Mouse (Mus musculus): ENCODE results near the gene Rin2. TPM values are rescaled to one million over a fixed set of nuclear protein-coding genes. Genes with fewer than 3 reads are reported as not detected.

The Rin2 gene
- total RNA-seq, 2 experiments from 2014 or later = 39.7 to 53.6 TPM

GRCm38 (mm10) chr2:145855831-145856230 lies 180.8 kb downstream of the Rin2 start:
- no peak for ATAC-seq (ENCODE audit: poor library complexity, severe bottlenecking)

GRCm38 (mm10) chr2:145857864-145858263 lies 182.8 kb downstream of the Rin2 start:
- no peak for ATAC-seq (ENCODE audit: poor library complexity, severe bottlenecking)

- peak; percentile 71 for ATAC-seq (ENCODE audit: poor library complexity, severe bottlenecking)
Observed at GRCm38 (mm10) chr2:145859442-145859931, 184.5 kb downstream of the Rin2 start.

- ATAC-seq (ENCODE audit: poor library complexity, severe bottlenecking) = peak; percentile 85
Observed at GRCm38 (mm10) chr2:145859932-145860801, 185.2 kb downstream of the Rin2 start.

GRCm38 (mm10) chr2:145861193-145862123 lies 186.4 kb downstream of the Rin2 start:
- ATAC-seq (ENCODE audit: poor library complexity, severe bottlenecking) = no peak

GRCm38 (mm10) chr2:145862206-145862817 lies 187.3 kb downstream of the Rin2 start:
- no peak for ATAC-seq (ENCODE audit: poor library complexity, severe bottlenecking)

GRCm38 (mm10) chr2:145865344-145865743 lies 190.3 kb downstream of the Rin2 start:
- ATAC-seq (ENCODE audit: poor library complexity, severe bottlenecking) = no peak

GRCm38 (mm10) chr2:145866238-145866637 lies 191.2 kb downstream of the Rin2 start:
- no peak for ATAC-seq (ENCODE audit: poor library complexity, severe bottlenecking)

GRCm38 (mm10) chr2:145866695-145867449 lies 191.9 kb downstream of the Rin2 start:
- peak; percentile 43 for ATAC-seq (ENCODE audit: poor library complexity, severe bottlenecking)

- ATAC-seq (ENCODE audit: poor library complexity, severe bottlenecking) = no peak
Observed at GRCm38 (mm10) chr2:145871308-145871707, 196.3 kb downstream of the Rin2 start.

GRCm38 (mm10) chr2:145872099-145872498 lies 197.1 kb downstream of the Rin2 start:
- no peak for ATAC-seq (ENCODE audit: poor library complexity, severe bottlenecking)

- ATAC-seq (ENCODE audit: poor library complexity, severe bottlenecking) = no peak
Observed at GRCm38 (mm10) chr2:145873953-145874352, 198.9 kb downstream of the Rin2 start.

- no peak for ATAC-seq (ENCODE audit: poor library complexity, severe bottlenecking)
Observed at GRCm38 (mm10) chr2:145874879-145875482, 200.0 kb downstream of the Rin2 start.

GRCm38 (mm10) chr2:145877191-145877590 lies 202.2 kb downstream of the Rin2 start:
- ATAC-seq (ENCODE audit: poor library complexity, severe bottlenecking) = no peak

- ATAC-seq (ENCODE audit: poor library complexity, severe bottlenecking) = no peak
Observed at GRCm38 (mm10) chr2:145880887-145881747, 206.1 kb downstream of the Rin2 start.

GRCm38 (mm10) chr2:145881932-145882331 lies 206.9 kb downstream of the Rin2 start:
- ATAC-seq (ENCODE audit: poor library complexity, severe bottlenecking) = no peak

GRCm38 (mm10) chr2:145882398-145882797 lies 207.4 kb downstream of the Rin2 start:
- no peak for ATAC-seq (ENCODE audit: poor library complexity, severe bottlenecking)

- ATAC-seq (ENCODE audit: poor library complexity, severe bottlenecking) = no peak
Observed at GRCm38 (mm10) chr2:145884036-145884912, 209.3 kb downstream of the Rin2 start.
